Mouse (Mus musculus) midbrain, embryonic 11.5 days (tissue): ENCODE measurements around the gene Cma2. TPM values are rescaled to one million over a fixed set of nuclear protein-coding genes. Genes with fewer than 3 reads are reported as not detected.
"Not testable (repeated sequence)": the region's sequence is repeated elsewhere in the genome, so short reads cannot be mapped to it uniquely, and the experiment has no call there.

Source experiments
- ATAC-seq: fragments of 200-750 bp; cut with Nextera tagmentation; 2 replicates; pipeline ENCODE4 v1.8.0; 2017; ENCODE audit warnings: moderate TSS enrichment, moderate library complexity; ENCODE audit not compliant: low FRiP score
- DNase-seq: peaks from one replicate; pipeline ENCODE4 v3.0.0; 2015; ENCODE audit warnings: low spot score; ENCODE audit errors: missing footprints
- H3K27ac ChIP-seq: fragments of 300-500 bp; sonication (generic); 2 replicates; pipeline ENCODE4 v1.5.1; 2014; ENCODE audit warnings: low read depth, low read length
- H3K27me3 ChIP-seq: fragments of 300-500 bp; sonication (generic); 2 replicates; pipeline ENCODE4 v1.6.1; 2014; ENCODE audit warnings: mild to moderate bottlenecking, low read length, moderate library complexity, mixed read lengths; ENCODE audit not compliant: control insufficient read depth, insufficient read depth
- H3K36me3 ChIP-seq: fragments of 300-500 bp; sonication (generic); 2 replicates; pipeline ENCODE4 v1.6.1; 2014; ENCODE audit warnings: mild to moderate bottlenecking, low read length, moderate library complexity, mixed read lengths; ENCODE audit not compliant: control insufficient read depth, insufficient read depth
- H3K4me1 ChIP-seq: fragments of 300-500 bp; sonication (generic); 2 replicates; pipeline ENCODE4 v1.6.1; 2014; ENCODE audit warnings: low read length; ENCODE audit not compliant: control insufficient read depth, insufficient read depth
- H3K4me2 ChIP-seq: fragments of 300-500 bp; sonication (generic); 2 replicates; pipeline ENCODE4 v1.6.1; 2014; ENCODE audit warnings: mild to moderate bottlenecking, moderate library complexity
- H3K4me3 ChIP-seq: fragments of 300-500 bp; sonication (generic); 2 replicates; pipeline ENCODE4 v1.5.1; 2014; ENCODE audit warnings: low read depth, low read length
- H3K9ac ChIP-seq: fragments of 300-500 bp; sonication (generic); 2 replicates; pipeline ENCODE4 v1.6.1; 2014; ENCODE audit warnings: low read length
- H3K9me3 ChIP-seq: fragments of 300-500 bp; sonication (generic); 2 replicates; pipeline ENCODE4 v1.6.1; 2016; ENCODE audit warnings: low read length; ENCODE audit not compliant: control insufficient read depth
- WGBS: fragments of 180-500 bp; shearing (Covaris S2); extraction: QIAGEN DNeasy Blood & Tissue Kit; methylation state at CpG from one replicate; pipeline ENCODE4 v1.1.7; 2014; 5-methylcytosine and 5-hydroxymethylcytosine counted together
- polyA plus RNA-seq: library from polyadenylated mRNA; unstranded; fragments of >200 nt; fragmentation: Nextera tagmentation; extraction: Ambion mirVana; gene quantifications from 2 replicates; pipeline ENCODE4 v1.2.1, GENCODE M21; 2014

Cma2 gene
- polyA plus RNA-seq, 1 experiment from 2014 or later = not detected

DNA sequence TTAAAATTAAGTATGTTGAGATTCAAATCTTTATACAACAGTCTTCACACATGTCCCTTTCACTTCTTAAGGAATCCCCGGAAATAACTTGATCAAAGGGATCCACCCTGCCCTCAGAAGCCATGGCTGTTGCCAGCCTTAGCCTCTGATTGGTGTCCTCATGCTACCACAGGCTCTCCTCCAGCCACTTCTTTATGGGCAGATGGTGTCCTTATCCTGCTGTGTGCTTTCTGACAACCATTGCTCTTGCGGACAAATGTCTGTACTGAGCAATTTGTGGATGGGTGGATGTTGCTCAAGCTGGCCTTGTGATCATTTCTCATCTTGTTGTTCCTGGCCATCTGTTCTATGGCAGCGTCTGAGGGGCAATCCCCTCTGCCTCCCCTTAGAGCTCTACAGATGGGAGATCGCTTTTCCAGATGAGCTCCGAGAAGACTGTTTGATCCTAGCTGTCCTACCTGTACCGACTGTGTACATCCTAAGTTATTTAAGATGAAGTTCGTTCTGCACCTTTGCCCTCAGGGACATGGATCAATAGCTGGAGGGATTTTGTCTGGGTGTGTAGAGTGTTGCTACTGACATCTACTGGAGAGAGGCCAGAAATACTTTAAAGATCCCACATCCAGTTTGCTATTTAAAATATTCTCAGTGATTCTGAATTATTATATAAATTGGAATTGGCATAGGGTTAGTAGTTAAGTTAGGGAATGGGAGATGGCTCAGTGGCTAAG is 10.5 kb upstream of the Cma2 start:
- Histone ChIP-seq H3K4me3 (no peak overlapping the region), H3K36me3 (no peaks in the 10 kb centered on the region), H3K27ac (no peak overlapping the region), H3K27me3 (no peaks in the 10 kb centered on the region), H3K9ac (no peak overlapping the region), H3K4me1 (no peaks in the 10 kb centered on the region), H3K9me3 (no peaks in the 10 kb centered on the region), H3K4me2 (no peak overlapping the region)
- ATAC-seq (no peak), DNase-seq (no peak)
- WGBS = 67% methylated on average over 7 of the region's 7 CpGs

DNA sequence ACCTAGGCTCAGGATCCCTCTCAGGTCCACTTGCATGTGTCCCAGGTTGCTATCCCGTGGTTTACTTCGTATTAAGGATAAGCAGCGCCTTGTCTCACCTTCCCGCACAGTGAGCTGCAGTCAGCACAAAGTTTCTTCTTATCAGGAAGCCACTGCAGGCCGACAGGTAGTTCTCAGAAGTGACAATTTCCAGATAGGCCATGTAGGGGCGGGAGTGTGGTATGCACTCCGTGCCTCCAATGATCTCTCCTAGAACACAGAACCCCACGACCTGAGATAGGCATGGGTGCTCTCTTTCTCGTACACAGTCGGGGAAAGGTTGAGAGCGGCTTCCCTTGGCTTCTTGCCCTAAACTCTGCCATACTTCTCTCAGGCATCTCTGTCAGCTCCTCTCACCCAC is 7.2 kb upstream of the Cma2 start:
- no peak overlapping the region for H3K27ac ChIP-seq
- DNase-seq (no peak), ATAC-seq (no peak)
- no peak overlapping the region for H3K9ac ChIP-seq
- no peaks in the 10 kb centered on the region for H3K9me3 ChIP-seq
- H3K4me2 ChIP-seq = no peak overlapping the region
- WGBS = 84% methylated on average over 11 of the region's 11 CpGs
- H3K4me3 ChIP-seq = no peak overlapping the region
- H3K36me3 ChIP-seq = no peaks in the 10 kb centered on the region
- H3K27me3 ChIP-seq = no peaks in the 10 kb centered on the region
- no peaks in the 10 kb centered on the region for H3K4me1 ChIP-seq

GRCm38 (mm10) chr14:55944575-55944974 is 6.2 kb upstream of the Cma2 start, which contains the start of gene Cma1:
Gene Cma1 (minus strand): TSS chr14:55944675.
- Histone ChIP-seq H3K4me2 (no peak within 1 kb of the TSS), H3K27me3 (no peaks in the 10 kb centered on the region), H3K27ac (no peak within 1 kb of the TSS), H3K36me3 (no peaks in the 10 kb centered on the region), H3K4me3 (no peak within 1 kb of the TSS), H3K9me3 (no peaks in the 10 kb centered on the region), H3K4me1 (no peaks in the 10 kb centered on the region), H3K9ac (no peak within 1 kb of the TSS)
- WGBS = 82% methylated on average over 4 of the region's 4 CpGs
- DNase-seq (no peak), ATAC-seq (no peak)

DNA sequence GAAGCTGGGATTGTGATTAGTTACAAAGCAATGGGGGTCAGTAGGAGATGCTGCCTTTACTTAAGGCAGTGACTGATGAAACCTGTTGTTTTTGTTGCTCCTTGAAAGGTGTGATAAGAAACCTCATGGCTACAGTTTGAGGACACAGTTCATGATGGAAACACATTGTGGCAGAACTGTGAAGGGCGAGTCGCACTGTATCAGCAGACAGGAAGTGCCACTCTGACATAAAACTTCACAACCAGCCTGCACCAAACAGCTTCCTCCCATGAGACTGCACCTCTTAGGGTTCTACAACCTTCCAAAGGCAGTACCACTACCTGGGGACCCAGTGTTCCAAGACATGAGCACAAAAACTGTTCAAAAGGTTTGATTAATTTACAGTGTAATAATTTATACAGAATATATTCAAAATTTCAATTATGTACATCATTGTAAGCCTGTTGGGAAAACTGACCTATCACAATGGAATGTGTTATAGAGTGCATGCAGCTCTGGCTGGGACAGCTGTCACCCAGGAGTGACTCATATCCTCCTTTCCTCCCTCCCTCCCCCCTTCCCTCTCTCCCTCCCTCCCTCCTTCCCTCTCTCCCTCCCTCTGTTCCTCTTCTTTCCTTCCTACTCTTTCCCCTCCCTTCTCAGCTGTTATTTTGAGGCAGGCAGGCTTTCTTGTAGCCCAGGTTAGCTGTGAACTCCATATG is 4.4 kb upstream of the Cma2 start:
- whole genome bisulfite sequencing = 82% methylated on average over 2 of the region's 2 CpGs
- Histone ChIP-seq H3K4me1 (no peaks in the 10 kb centered on the region), H3K27ac (no peak overlapping the region), H3K9me3 (no peaks in the 10 kb centered on the region), H3K4me2 (no peak overlapping the region), H3K4me3 (no peak overlapping the region), H3K27me3 (no peaks in the 10 kb centered on the region), H3K36me3 (no peaks in the 10 kb centered on the region), H3K9ac (no peak overlapping the region)
- no peak for DNase-seq
- no peak for ATAC-seq

- WGBS = 4% methylated on average over 1 of the region's 1 CpGs
- ATAC-seq (no peak), DNase-seq (no peak)
- Histone ChIP-seq H3K9me3 (no peaks in the 10 kb centered on the region), H3K27ac (no peak overlapping the region), H3K27me3 (no peaks in the 10 kb centered on the region), H3K4me1 (no peaks in the 10 kb centered on the region), H3K4me3 (no peak overlapping the region), H3K36me3 (no peaks in the 10 kb centered on the region), H3K4me2 (no peak overlapping the region), H3K9ac (no peak overlapping the region)
Observed at GRCm38 (mm10) chr14:55963263-55963662, 12.5 kb downstream of the Cma2 start.

- H3K4me1 ChIP-seq, H3K9ac ChIP-seq, H3K9me3 ChIP-seq, H3K27me3 ChIP-seq, H3K27ac ChIP-seq, DNase-seq, H3K36me3 ChIP-seq, H3K4me2 ChIP-seq, ATAC-seq, H3K4me3 ChIP-seq: not testable (repeated sequence)
- WGBS = 46% methylated on average over 2 of the region's 2 CpGs
Observed at GRCm38 (mm10) chr14:55963900-55964299, 13.1 kb downstream of the Cma2 start.

DNA sequence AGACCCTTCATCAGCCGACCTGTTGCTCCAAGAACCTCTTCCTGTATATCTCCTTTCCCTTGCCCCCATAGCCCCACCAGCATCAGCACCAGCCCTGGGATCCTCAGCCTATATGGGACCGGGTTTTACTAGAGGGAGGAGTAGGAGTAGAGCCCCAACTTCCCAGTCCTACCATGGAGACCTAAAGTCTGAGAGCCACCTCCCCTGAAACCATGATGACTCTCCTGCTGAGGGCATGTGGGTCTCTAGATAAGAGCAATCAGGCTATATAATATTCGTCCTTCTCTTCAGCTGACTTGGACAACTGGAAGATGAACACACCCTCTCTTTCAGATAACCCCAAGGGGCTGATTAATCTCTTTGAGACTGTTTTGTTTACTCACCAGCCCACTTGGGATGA is 36.7 kb downstream of the Cma2 start:
- H3K4me1 ChIP-seq, H3K4me2 ChIP-seq, ATAC-seq, DNase-seq, H3K4me3 ChIP-seq, H3K27me3 ChIP-seq, H3K27ac ChIP-seq, H3K9me3 ChIP-seq, H3K9ac ChIP-seq, H3K36me3 ChIP-seq: not testable (repeated sequence)
- WGBS = 91% methylated on average over 2 of the region's 3 CpGs

- H3K4me3 ChIP-seq = no peak overlapping the region
- no peak for DNase-seq
- no peak overlapping the region for H3K4me2 ChIP-seq
- 81% methylated on average over 3 of the region's 3 CpGs for WGBS
- H3K27me3 ChIP-seq = no peaks in the 10 kb centered on the region
- H3K9ac ChIP-seq = no peak overlapping the region
- H3K27ac ChIP-seq = no peak overlapping the region
- no peaks in the 10 kb centered on the region for H3K4me1 ChIP-seq
- no peaks in the 10 kb centered on the region for H3K36me3 ChIP-seq
- H3K9me3 ChIP-seq = no peaks in the 10 kb centered on the region
- ATAC-seq = no peak
Observed at GRCm38 (mm10) chr14:56013147-56013546, 62.4 kb downstream of the Cma2 start.

- Histone ChIP-seq H3K27ac (no peak overlapping the region), H3K9me3 (no peaks in the 10 kb centered on the region), H3K4me1 (no peaks in the 10 kb centered on the region), H3K36me3 (no peaks in the 10 kb centered on the region), H3K27me3 (no peaks in the 10 kb centered on the region), H3K9ac (no peak overlapping the region), H3K4me2 (no peak overlapping the region), H3K4me3 (no peak overlapping the region)
- ATAC-seq (no peak), DNase-seq (no peak)
- 89% methylated on average over 2 of the region's 2 CpGs for WGBS
Observed at GRCm38 (mm10) chr14:56013924-56014323, 63.1 kb downstream of the Cma2 start.
